Mouse (Mus musculus): ENCODE data around the gene Nmrk1.

DNA sequence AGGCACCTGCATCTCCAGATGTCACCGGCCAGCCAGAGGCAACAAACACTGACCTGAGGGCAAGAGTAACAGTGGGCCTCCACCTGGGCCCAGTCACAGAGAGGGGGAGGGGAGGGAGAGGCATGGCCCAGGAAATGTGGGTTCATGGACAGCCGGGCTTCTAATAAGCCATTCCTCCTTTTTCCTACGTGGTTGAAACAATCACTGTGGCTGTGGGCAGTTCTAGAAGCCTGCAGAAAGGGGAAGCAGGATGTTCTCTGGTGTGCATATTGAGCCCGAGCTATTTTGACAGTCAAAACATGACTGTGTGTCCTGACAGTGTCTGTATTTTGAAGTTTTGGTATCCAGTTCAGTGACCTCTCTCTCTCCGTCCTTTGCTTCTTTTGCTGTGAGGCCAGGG, 7.2 kb downstream of the Nmrk1 start:
- TF ChIP-seq CTCF (IDR thresholded peaks at IDR 0.05; ENCODE audit: low read depth), result no peak
- no peak for TF ChIP-seq EP300 (IDR thresholded peaks at IDR 0.05; ENCODE audit: low read depth)
